Mouse (Mus musculus): ENCODE measurements around the gene Sat2. TPM values are rescaled to one million over a fixed set of nuclear protein-coding genes. Genes with fewer than 3 reads are reported as not detected.

Gene Sat2
- polyA plus RNA-seq (2016; fragmentation: Nextera tagmentation; extraction: Ambion mirVana): 13.7 and 15.4 TPM in 2 replicates

- 0 out of 2 replicates have a peak, but pooled peaks cover 2% of the 10 kb centered on the region for H3K36me3 ChIP-seq (replicated peaks)
- H3K27ac ChIP-seq: peak within 1 kb of the TSS; percentile 93
- peaks cover 34% of the 10 kb centered on the region for H3K4me1 ChIP-seq
- peaks cover 14% of the 10 kb centered on the region for H3K27me3 ChIP-seq (ENCODE audit: poor library complexity, severe bottlenecking)
- WGBS: under 1% methylated on average over 20 of the region's 20 CpGs
- peak; percentile 86 for DNase-seq (ENCODE audit: extremely low spot score, low spot score)
- no peaks in the 10 kb centered on the region for H3K9me3 ChIP-seq
- H3K4me3 ChIP-seq: peak within 1 kb of the TSS; percentile 59
Observed at GRCm38 (mm10) chr11:69621571-69622268, at the start of gene Sat2. Sat2 (plus strand) TSS chr11:69622024.

GRCm38 (mm10) chr11:69575220-69575619 lies 46.6 kb upstream of the Sat2 start:
- Histone ChIP-seq H3K4me3 (no peak overlapping the region), H3K27me3 (ENCODE audit: poor library complexity, severe bottlenecking) (no peaks in the 10 kb centered on the region), H3K27ac (no peak overlapping the region), H3K4me1 (peaks cover 43% of the 10 kb centered on the region), H3K36me3 (replicated peaks) (peaks cover 75% of the 10 kb centered on the region), H3K9me3 (no peaks in the 10 kb centered on the region)
- WGBS: 74% methylated on average over 3 of the region's 3 CpGs
- DNase-seq (ENCODE audit: extremely low spot score, low spot score): no peak

- Histone ChIP-seq H3K4me3 (0 out of 2 replicates have a peak overlapping the region, but pooled peaks have one; percentile 89), H3K36me3 (replicated peaks) (peaks cover 64% of the 10 kb centered on the region), H3K9me3 (no peaks in the 10 kb centered on the region), H3K27ac (no peak overlapping the region), H3K27me3 (ENCODE audit: poor library complexity, severe bottlenecking) (no peaks in the 10 kb centered on the region), H3K4me1 (peaks cover 43% of the 10 kb centered on the region)
- no peak for DNase-seq (ENCODE audit: extremely low spot score, low spot score)
- 83% methylated on average over 5 of the region's 5 CpGs for WGBS
Observed at GRCm38 (mm10) chr11:69576307-69576706, 45.5 kb upstream of the Sat2 start.

- Histone ChIP-seq H3K4me1 (peaks cover 58% of the 10 kb centered on the region), H3K36me3 (replicated peaks) (peaks cover 52% of the 10 kb centered on the region), H3K27ac (peak overlapping the region; percentile 94), H3K27me3 (ENCODE audit: poor library complexity, severe bottlenecking) (no peaks in the 10 kb centered on the region), H3K4me3 (peak overlapping the region; percentile 89), H3K9me3 (no peaks in the 10 kb centered on the region)
- DNase-seq (ENCODE audit: extremely low spot score, low spot score): no peak
- WGBS: 15% methylated on average over 15 of the region's 15 CpGs
Observed at GRCm38 (mm10) chr11:69578301-69578700, 43.5 kb upstream of the Sat2 start.

GRCm38 (mm10) chr11:69579128-69580017 lies 42.5 kb upstream of the Sat2 start:
- Histone ChIP-seq H3K27ac (peak overlapping the region; percentile 94), H3K4me3 (peak overlapping the region; percentile 89), H3K4me1 (peaks cover 63% of the 10 kb centered on the region), H3K36me3 (replicated peaks) (peaks cover 52% of the 10 kb centered on the region), H3K9me3 (no peaks in the 10 kb centered on the region), H3K27me3 (ENCODE audit: poor library complexity, severe bottlenecking) (no peaks in the 10 kb centered on the region)
- peak; percentile 98 for DNase-seq (ENCODE audit: extremely low spot score, low spot score)
- 3% methylated on average over 39 of the region's 39 CpGs for WGBS

- under 1% methylated on average over 13 of the region's 13 CpGs for WGBS
- no peaks in the 10 kb centered on the region for H3K27me3 ChIP-seq (ENCODE audit: poor library complexity, severe bottlenecking)
- peaks cover 52% of the 10 kb centered on the region for H3K36me3 ChIP-seq (replicated peaks)
- DNase-seq (ENCODE audit: extremely low spot score, low spot score): peak; percentile 91
- peak within 1 kb of the TSS; percentile 94 for H3K27ac ChIP-seq
- H3K9me3 ChIP-seq: no peaks in the 10 kb centered on the region
- H3K4me1 ChIP-seq: peaks cover 67% of the 10 kb centered on the region
- H3K4me3 ChIP-seq: peak within 1 kb of the TSS; percentile 89
Observed at GRCm38 (mm10) chr11:69580091-69580514, 41.7 kb upstream of the Sat2 start, which contains the start of the genes Wrap53 and Trp53. Wrap53 (minus strand) TSS chr11:69580255. Trp53 (plus strand) TSS chr11:69580359.

- peaks cover 70% of the 10 kb centered on the region for H3K4me1 ChIP-seq
- H3K27me3 ChIP-seq (ENCODE audit: poor library complexity, severe bottlenecking): no peaks in the 10 kb centered on the region
- peak; percentile 34 for DNase-seq (ENCODE audit: extremely low spot score, low spot score)
- H3K27ac ChIP-seq: peak overlapping the region; percentile 94
- no peaks in the 10 kb centered on the region for H3K9me3 ChIP-seq
- peak overlapping the region; percentile 89 for H3K4me3 ChIP-seq
- under 1% methylated on average over 25 of the region's 25 CpGs for WGBS
- H3K36me3 ChIP-seq (replicated peaks): peaks cover 47% of the 10 kb centered on the region
Observed at GRCm38 (mm10) chr11:69580572-69581146, 41.2 kb upstream of the Sat2 start.

- Histone ChIP-seq H3K36me3 (replicated peaks) (peaks cover 45% of the 10 kb centered on the region), H3K27me3 (ENCODE audit: poor library complexity, severe bottlenecking) (no peaks in the 10 kb centered on the region), H3K27ac (peak overlapping the region; percentile 94), H3K4me1 (peaks cover 65% of the 10 kb centered on the region), H3K4me3 (peak overlapping the region; percentile 89), H3K9me3 (no peaks in the 10 kb centered on the region)
- peak; percentile 91 for DNase-seq (ENCODE audit: extremely low spot score, low spot score)
- under 1% methylated on average over 36 of the region's 36 CpGs for WGBS
Observed at GRCm38 (mm10) chr11:69581147-69581688, 40.6 kb upstream of the Sat2 start.

GRCm38 (mm10) chr11:69581814-69582213 lies 40.0 kb upstream of the Sat2 start:
- Histone ChIP-seq H3K4me3 (peak overlapping the region; percentile 89), H3K9me3 (no peaks in the 10 kb centered on the region), H3K36me3 (replicated peaks) (peaks cover 45% of the 10 kb centered on the region), H3K27ac (peak overlapping the region; percentile 94), H3K4me1 (peaks cover 59% of the 10 kb centered on the region), H3K27me3 (ENCODE audit: poor library complexity, severe bottlenecking) (no peaks in the 10 kb centered on the region)
- no peak for DNase-seq (ENCODE audit: extremely low spot score, low spot score)
- under 1% methylated on average over 8 of the region's 8 CpGs for WGBS

- no peaks in the 10 kb centered on the region for H3K9me3 ChIP-seq
- peaks cover 54% of the 10 kb centered on the region for H3K4me1 ChIP-seq
- peak overlapping the region; percentile 94 for H3K27ac ChIP-seq
- H3K4me3 ChIP-seq: peak overlapping the region; percentile 89
- no peak for DNase-seq (ENCODE audit: extremely low spot score, low spot score)
- 67% methylated on average over 9 of the region's 9 CpGs for WGBS
- peaks cover 45% of the 10 kb centered on the region for H3K36me3 ChIP-seq (replicated peaks)
- no peaks in the 10 kb centered on the region for H3K27me3 ChIP-seq (ENCODE audit: poor library complexity, severe bottlenecking)
Observed at GRCm38 (mm10) chr11:69582230-69582805, 39.5 kb upstream of the Sat2 start.

GRCm38 (mm10) chr11:69584008-69584407 lies 37.8 kb upstream of the Sat2 start:
- peaks cover 57% of the 10 kb centered on the region for H3K36me3 ChIP-seq (replicated peaks)
- no peak for DNase-seq (ENCODE audit: extremely low spot score, low spot score)
- no peaks in the 10 kb centered on the region for H3K27me3 ChIP-seq (ENCODE audit: poor library complexity, severe bottlenecking)
- 88% methylated on average over 7 of the region's 7 CpGs for WGBS
- no peak overlapping the region for H3K27ac ChIP-seq
- H3K9me3 ChIP-seq: no peaks in the 10 kb centered on the region
- no peak overlapping the region for H3K4me3 ChIP-seq
- peaks cover 39% of the 10 kb centered on the region for H3K4me1 ChIP-seq

GRCm38 (mm10) chr11:69584937-69585336 lies 36.9 kb upstream of the Sat2 start:
- no peak overlapping the region for H3K27ac ChIP-seq
- WGBS: 96% methylated on average over 13 of the region's 13 CpGs
- DNase-seq (ENCODE audit: extremely low spot score, low spot score): no peak
- H3K9me3 ChIP-seq: no peaks in the 10 kb centered on the region
- no peaks in the 10 kb centered on the region for H3K27me3 ChIP-seq (ENCODE audit: poor library complexity, severe bottlenecking)
- H3K4me3 ChIP-seq: no peak overlapping the region; the same call in 1 of the 2 replicates
- H3K4me1 ChIP-seq: peaks cover 33% of the 10 kb centered on the region
- peaks cover 67% of the 10 kb centered on the region for H3K36me3 ChIP-seq (replicated peaks)

Measured in forebrain, embryonic 10.5 days (tissue).